Mouse (Mus musculus) neural tube, embryonic 13.5 days (tissue): Measurements from ENCODE around the gene Azin2. TPM values are rescaled to one million over a fixed set of nuclear protein-coding genes. Genes with fewer than 3 reads are reported as not detected.

Experiments
- polyA plus RNA-seq: library from polyadenylated mRNA; unstranded; fragments of >200 nt; fragmentation: Nextera tagmentation; extraction: Ambion mirVana; gene quantifications from 2 replicates; pipeline ENCODE4 v1.2.1, GENCODE M21; 2015

Gene Azin2
- polyA plus RNA-seq, 1 experiment from 2014 or later, result 16.9 TPM

Other genes starting within 250 kb of the Azin2 start
- gene A3galt2, start 207.1 kb downstream of the Azin2 start, polyA plus RNA-seq, result 0.46 and 0.70 TPM in 2 replicates
- gene Zfp362, start 156.4 kb downstream of the Azin2 start, polyA plus RNA-seq, result 37.5 and 43.1 TPM in 2 replicates
- gene Trim62, start 78.9 kb downstream of the Azin2 start, polyA plus RNA-seq, result 21.4 and 23.4 TPM in 2 replicates
- gene Ak2, start 29.5 kb upstream of the Azin2 start, polyA plus RNA-seq, result 89.3 and 92.9 TPM in 2 replicates
- gene Rnf19b, start 95.8 kb upstream of the Azin2 start, polyA plus RNA-seq, result 22.4 and 25.7 TPM in 2 replicates
- 0.39 TPM in 1 of 2 replicates, not detected in the other for gene Tmem54, start 143.1 kb upstream of the Azin2 start, polyA plus RNA-seq
- 50.3 and 55.8 TPM in 2 replicates for gene Hpca, start 159.6 kb upstream of the Azin2 start, polyA plus RNA-seq
- gene Fndc5, start 174.6 kb upstream of the Azin2 start, polyA plus RNA-seq, result 24.4 and 24.5 TPM in 2 replicates
- gene S100pbp, start 227.3 kb upstream of the Azin2 start, polyA plus RNA-seq, result 15.8 and 19.9 TPM in 2 replicates
- 106 and 108 TPM in 2 replicates for gene Yars, start 227.3 kb upstream of the Azin2 start, polyA plus RNA-seq